Mouse (Mus musculus) CD4-positive, CD25-positive, alpha-beta regulatory T cell, adult 2 months (primary cell): Measurements from ENCODE around the gene Enthd1.

Experiments used
- DNase-seq: peaks from one replicate; pipeline ENCODE4 v3.0.0-alpha.2; 2012; ENCODE audit warnings: low read depth, low spot score

Enthd1 gene

DNA sequence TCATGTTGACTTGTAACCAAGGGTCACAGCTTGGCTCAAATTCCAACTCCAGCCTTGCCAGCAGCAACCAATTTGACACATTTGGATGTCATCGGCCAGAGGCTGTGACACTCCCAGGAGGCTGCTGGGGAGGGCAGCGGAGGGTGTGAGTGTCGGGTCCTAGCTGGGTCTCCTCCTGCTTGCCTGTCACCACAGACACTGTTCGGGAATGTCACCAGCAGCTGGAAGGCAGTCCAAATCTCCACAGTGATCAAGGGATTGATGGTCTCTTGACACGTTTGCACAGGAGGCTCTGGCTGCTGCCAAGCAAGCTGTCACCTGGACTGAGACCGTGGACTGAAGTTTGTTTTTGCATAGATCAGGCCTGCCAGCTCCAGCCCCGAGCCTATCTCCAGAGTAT, 154.3 kb downstream of the Enthd1 start:
- DNase-seq, result no peak

DNA sequence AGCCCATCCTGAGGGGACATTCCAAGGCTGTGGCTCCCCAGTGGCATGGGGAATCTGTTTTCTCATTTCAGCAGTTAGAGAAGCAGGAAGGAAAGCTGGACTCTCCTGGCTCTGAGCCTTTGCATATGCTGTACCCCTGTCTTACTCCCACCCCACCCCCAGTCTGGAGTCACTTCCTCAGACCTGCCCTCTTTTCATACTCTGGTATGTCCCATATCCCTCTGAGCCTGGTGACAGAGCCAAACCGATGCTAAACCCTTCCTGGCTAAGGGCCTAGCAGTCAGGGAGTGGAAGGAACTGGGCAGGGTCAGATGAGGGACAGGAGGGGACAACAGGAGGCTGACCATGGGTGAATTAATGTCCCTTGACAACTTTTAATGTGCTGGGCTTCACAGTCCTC, 157.1 kb downstream of the Enthd1 start:
- no peak for DNase-seq
